Mouse (Mus musculus): ENCODE measurements around the gene Tlr8. TPM values are rescaled to one million over a fixed set of nuclear protein-coding genes. Genes with fewer than 3 reads are reported as not detected.

The Tlr8 gene
- polyA plus RNA-seq, 1 experiment from 2014 or later: 0.27 TPM

DNA sequence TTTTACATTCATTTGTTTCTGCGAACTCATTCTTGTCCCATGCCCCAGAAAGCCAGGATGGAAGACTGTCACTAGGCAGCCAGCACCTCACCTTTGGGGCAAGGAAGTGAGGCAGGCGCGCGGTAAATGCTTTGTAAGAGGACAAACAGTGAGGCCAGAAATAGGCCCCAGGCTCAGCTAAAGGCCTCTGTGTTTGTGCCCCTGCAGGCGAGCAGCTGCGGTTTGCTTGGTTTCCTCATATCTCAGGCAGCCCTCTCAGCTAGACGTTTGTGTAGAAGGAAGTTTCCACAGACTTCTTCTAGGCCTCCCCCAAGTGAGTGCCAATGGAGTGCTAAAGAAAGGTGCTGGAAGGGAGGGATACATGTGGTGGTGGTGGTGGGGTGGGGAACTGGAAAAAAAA, 37.0 kb downstream of the Tlr8 start:
- ATAC-seq (ENCODE audit: insufficient number of reproducible peaks, low FRiP score): no peak
- no peaks in the 10 kb centered on the region for H3K27me3 ChIP-seq (replicated peaks)
- H3K4me3 ChIP-seq: no peak overlapping the region
- no peak overlapping the region for H3K9ac ChIP-seq
- H3K4me2 ChIP-seq: no peak overlapping the region
- no peaks in the 10 kb centered on the region for H3K36me3 ChIP-seq
- H3K9me3 ChIP-seq (replicated peaks): no peaks in the 10 kb centered on the region
- H3K4me1 ChIP-seq (replicated peaks): no peaks in the 10 kb centered on the region
- 73% methylated on average over 7 of the region's 7 CpGs for WGBS
- no peak overlapping the region for H3K27ac ChIP-seq (ENCODE audit: poor library complexity, severe bottlenecking)

GRCm38 (mm10) chrX:167226570-167226969, 37.6 kb downstream of the Tlr8 start:
- no peak overlapping the region for H3K9ac ChIP-seq
- WGBS: 84% methylated on average over 5 of the region's 5 CpGs
- H3K27ac ChIP-seq (ENCODE audit: poor library complexity, severe bottlenecking): no peak overlapping the region

GRCm38 (mm10) chrX:167212707-167213106, 51.4 kb downstream of the Tlr8 start:
- Histone ChIP-seq H3K4me1 (replicated peaks) (peaks cover 15% of the 10 kb centered on the region; the same call in 1 of the 2 replicates), H3K9ac (no peak overlapping the region), H3K9me3 (replicated peaks) (no peaks in the 10 kb centered on the region), H3K27me3 (replicated peaks) (no peaks in the 10 kb centered on the region), H3K4me3 (no peak overlapping the region), H3K36me3 (no peaks in the 10 kb centered on the region), H3K27ac (ENCODE audit: poor library complexity, severe bottlenecking) (peak overlapping the region; percentile 60; the same call in 1 of the 2 replicates), H3K4me2 (peak overlapping the region; percentile 33; the same call in 1 of the 2 replicates)
- 23% methylated on average over 8 of the region's 8 CpGs for WGBS
- ATAC-seq (ENCODE audit: insufficient number of reproducible peaks, low FRiP score): peak; percentile 63; the same call in 1 of the 2 replicates

More at GRCm38 (mm10) chrX:167226570-167226969, 37.6 kb downstream of the Tlr8 start:
- no peak overlapping the region for H3K4me2 ChIP-seq
- no peaks in the 10 kb centered on the region for H3K9me3 ChIP-seq (replicated peaks)
- H3K27me3 ChIP-seq (replicated peaks): no peaks in the 10 kb centered on the region
- H3K4me1 ChIP-seq (replicated peaks): no peaks in the 10 kb centered on the region
- no peak for ATAC-seq (ENCODE audit: insufficient number of reproducible peaks, low FRiP score)
- H3K4me3 ChIP-seq: no peak overlapping the region
- H3K36me3 ChIP-seq: no peaks in the 10 kb centered on the region

GRCm38 (mm10) chrX:167211871-167212555, 52.1 kb downstream of the Tlr8 start:
- 48% methylated on average over 9 of the region's 9 CpGs for WGBS
- H3K4me2 ChIP-seq: no peak overlapping the region

DNA sequence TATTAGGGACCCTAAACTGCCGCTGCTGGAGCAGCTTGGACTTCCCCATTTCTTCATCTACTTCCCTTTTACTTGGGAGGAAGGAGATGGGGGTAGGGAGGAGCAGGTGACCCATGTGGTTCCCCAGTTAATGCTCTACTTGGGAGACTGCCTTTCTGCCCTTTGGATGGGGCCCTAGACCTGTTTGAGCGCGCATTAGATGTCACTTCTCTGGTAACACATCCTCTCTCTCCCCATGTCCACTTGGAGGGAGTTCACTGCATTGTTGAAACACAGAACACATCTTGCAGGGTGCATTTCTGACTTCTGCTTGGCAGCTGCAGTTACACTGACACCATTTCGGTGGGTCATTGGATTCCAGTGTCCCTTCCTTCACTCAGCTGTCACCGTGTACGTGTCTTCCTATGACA, 53.8 kb downstream of the Tlr8 start:
- Histone ChIP-seq H3K9ac (no peak overlapping the region), H3K4me1 (replicated peaks) (peaks cover 19% of the 10 kb centered on the region), H3K36me3 (peaks cover 6% of the 10 kb centered on the region; the same call in 1 of the 2 replicates), H3K27me3 (replicated peaks) (no peaks in the 10 kb centered on the region), H3K4me2 (peak overlapping the region; percentile 71), H3K4me3 (0 out of 2 replicates have a peak overlapping the region, but pooled peaks have one; percentile 12), H3K9me3 (replicated peaks) (no peaks in the 10 kb centered on the region), H3K27ac (ENCODE audit: poor library complexity, severe bottlenecking) (peak overlapping the region; percentile 54)
- ATAC-seq (ENCODE audit: insufficient number of reproducible peaks, low FRiP score): no peak
- 35% methylated on average over 6 of the region's 6 CpGs for WGBS

More at GRCm38 (mm10) chrX:167211871-167212555, 52.1 kb downstream of the Tlr8 start:
- Histone ChIP-seq H3K27ac (ENCODE audit: poor library complexity, severe bottlenecking) (peak overlapping the region; percentile 60; the same call in 1 of the 2 replicates), H3K36me3 (0 out of 2 replicates have a peak, but pooled peaks cover 3% of the 10 kb centered on the region), H3K9me3 (replicated peaks) (no peaks in the 10 kb centered on the region), H3K9ac (0 out of 2 replicates have a peak overlapping the region, but pooled peaks have one; percentile 34), H3K4me3 (no peak overlapping the region), H3K4me1 (replicated peaks) (peaks cover 15% of the 10 kb centered on the region; the same call in 1 of the 2 replicates), H3K27me3 (replicated peaks) (no peaks in the 10 kb centered on the region)
- ATAC-seq (ENCODE audit: insufficient number of reproducible peaks, low FRiP score): no peak

- Histone ChIP-seq H3K4me2 (peak overlapping the region; percentile 71), H3K9me3 (replicated peaks) (no peaks in the 10 kb centered on the region), H3K36me3 (peaks cover 6% of the 10 kb centered on the region; the same call in 1 of the 2 replicates), H3K9ac (peak overlapping the region; percentile 68; the same call in 1 of the 2 replicates), H3K4me3 (peak overlapping the region; percentile 77), H3K27ac (ENCODE audit: poor library complexity, severe bottlenecking) (peak overlapping the region; percentile 95; the same call in 1 of the 2 replicates), H3K27me3 (replicated peaks) (no peaks in the 10 kb centered on the region), H3K4me1 (replicated peaks) (peaks cover 19% of the 10 kb centered on the region)
- 59% methylated on average over 8 of the region's 8 CpGs for WGBS
- no peak for ATAC-seq (ENCODE audit: insufficient number of reproducible peaks, low FRiP score)
Measured at GRCm38 (mm10) chrX:167209828-167210227, 54.3 kb downstream of the Tlr8 start.

- ATAC-seq (ENCODE audit: insufficient number of reproducible peaks, low FRiP score): peak; percentile 83
- H3K9ac ChIP-seq: peak within 1 kb of the TSS; percentile 93
- H3K27me3 ChIP-seq (replicated peaks): no peaks in the 10 kb centered on the region
- peaks cover 6% of the 10 kb centered on the region; the same call in 1 of the 2 replicates for H3K36me3 ChIP-seq
- 12% methylated on average over 39 of the region's 39 CpGs for WGBS
- H3K4me1 ChIP-seq (replicated peaks): peaks cover 19% of the 10 kb centered on the region
- H3K27ac ChIP-seq (ENCODE audit: poor library complexity, severe bottlenecking): peak within 1 kb of the TSS; percentile 95
- no peaks in the 10 kb centered on the region for H3K9me3 ChIP-seq (replicated peaks)
- H3K4me2 ChIP-seq: peak within 1 kb of the TSS; percentile 71
- H3K4me3 ChIP-seq: peak within 1 kb of the TSS; percentile 77
Measured at GRCm38 (mm10) chrX:167208978-167209754, 55.0 kb downstream of the Tlr8 start, which contains the start of gene Tmsb4x. TSS of gene Tmsb4x (minus strand) at chrX:167209315.

- H3K9me3 ChIP-seq (replicated peaks): no peaks in the 10 kb centered on the region
- no peaks in the 10 kb centered on the region for H3K27me3 ChIP-seq (replicated peaks)
- peaks cover 6% of the 10 kb centered on the region; the same call in 1 of the 2 replicates for H3K36me3 ChIP-seq
- H3K4me2 ChIP-seq: peak overlapping the region; percentile 16
- WGBS: 18% methylated on average over 16 of the region's 16 CpGs
- H3K9ac ChIP-seq: peak overlapping the region; percentile 93
- H3K4me1 ChIP-seq (replicated peaks): peaks cover 19% of the 10 kb centered on the region
- ATAC-seq (ENCODE audit: insufficient number of reproducible peaks, low FRiP score): no peak
- peak overlapping the region; percentile 95 for H3K27ac ChIP-seq (ENCODE audit: poor library complexity, severe bottlenecking)
- H3K4me3 ChIP-seq: peak overlapping the region; percentile 77
Measured at GRCm38 (mm10) chrX:167208506-167208820, 55.7 kb downstream of the Tlr8 start.

DNA sequence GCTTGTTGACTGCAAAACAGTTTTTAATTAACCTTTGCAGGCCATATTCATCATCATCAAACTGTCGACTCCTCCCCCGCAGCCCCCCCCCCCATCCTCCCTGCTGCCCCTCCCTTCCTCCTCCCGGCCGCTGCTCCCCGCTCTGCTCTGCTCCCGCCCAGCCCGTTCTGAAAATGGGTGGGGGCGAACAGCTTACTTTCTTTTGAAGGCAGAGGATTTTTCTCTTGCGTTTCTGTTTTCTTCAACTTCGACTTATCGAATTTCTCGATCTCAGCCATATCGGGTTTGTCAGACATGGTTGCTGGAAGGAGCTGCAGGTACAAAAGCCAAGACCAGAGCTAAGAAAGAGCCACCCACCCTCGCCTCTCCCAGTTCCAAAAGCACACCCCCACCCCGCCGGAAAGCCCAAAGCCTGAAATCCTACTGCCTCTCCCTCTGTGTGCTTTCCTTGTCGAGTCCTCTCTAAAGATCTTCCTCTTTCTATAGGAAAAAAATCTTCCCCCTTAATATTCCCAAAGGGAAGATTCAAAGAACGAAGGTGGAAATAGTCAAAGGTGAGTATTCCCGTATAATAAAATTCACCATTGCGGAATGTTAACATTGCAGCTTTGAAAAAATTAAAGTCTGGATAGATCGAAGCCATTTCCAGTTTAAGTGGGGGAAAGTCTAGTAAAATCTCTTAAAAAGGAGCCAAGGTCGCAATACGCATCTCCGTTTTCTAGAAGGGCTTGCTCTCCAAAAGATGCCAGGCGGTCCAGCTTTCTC, 56.2 kb downstream of the Tlr8 start:
- Histone ChIP-seq H3K9ac (peak overlapping the region; percentile 93), H3K27me3 (replicated peaks) (no peaks in the 10 kb centered on the region), H3K4me2 (peak overlapping the region; percentile 65), H3K4me3 (peak overlapping the region; percentile 77), H3K9me3 (replicated peaks) (no peaks in the 10 kb centered on the region), H3K36me3 (peaks cover 6% of the 10 kb centered on the region; the same call in 1 of the 2 replicates), H3K27ac (ENCODE audit: poor library complexity, severe bottlenecking) (peak overlapping the region; percentile 95), H3K4me1 (replicated peaks) (peaks cover 19% of the 10 kb centered on the region)
- no peak for ATAC-seq (ENCODE audit: insufficient number of reproducible peaks, low FRiP score)
- 20% methylated on average over 24 of the region's 25 CpGs for WGBS

DNA sequence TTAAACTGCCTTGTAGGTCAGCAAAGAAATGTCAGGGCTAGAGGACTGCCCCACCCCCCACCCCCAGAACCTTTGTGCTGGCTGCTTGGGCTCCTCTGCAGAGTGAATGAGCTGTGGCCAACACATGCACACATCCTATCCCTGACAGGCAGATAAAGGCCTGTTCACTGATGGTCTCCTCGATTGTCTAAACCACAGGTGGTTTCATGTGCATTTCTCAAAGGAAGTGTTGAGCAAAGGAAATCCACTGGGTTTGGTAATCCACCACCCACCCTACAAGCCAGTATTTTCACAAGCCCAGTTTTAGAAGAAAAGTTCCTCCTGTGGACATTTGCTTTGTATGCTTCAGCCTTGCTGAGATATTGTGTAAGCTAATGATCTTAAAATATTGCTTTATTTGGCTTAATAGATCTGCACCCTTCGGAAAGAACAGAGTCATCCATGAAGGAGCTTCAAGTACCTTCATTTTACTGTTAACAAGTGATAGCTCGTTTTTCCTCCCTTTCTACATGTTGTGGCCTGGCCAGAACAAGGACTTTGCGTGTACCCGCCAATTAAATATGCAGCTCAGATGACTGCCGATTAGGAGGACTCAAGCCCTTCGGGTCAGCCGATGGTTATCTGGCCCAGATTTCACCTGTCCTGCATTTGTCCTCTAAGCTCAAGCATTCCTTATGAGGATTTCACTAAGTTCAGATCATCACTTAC, 58.2 kb downstream of the Tlr8 start:
- Histone ChIP-seq H3K4me2 (no peak overlapping the region), H3K36me3 (peaks cover 6% of the 10 kb centered on the region; the same call in 1 of the 2 replicates), H3K27ac (ENCODE audit: poor library complexity, severe bottlenecking) (no peak overlapping the region), H3K27me3 (replicated peaks) (no peaks in the 10 kb centered on the region), H3K9me3 (replicated peaks) (no peaks in the 10 kb centered on the region), H3K4me3 (no peak overlapping the region), H3K9ac (no peak overlapping the region), H3K4me1 (replicated peaks) (peaks cover 14% of the 10 kb centered on the region)
- peak; percentile 27; the same call in 1 of the 2 replicates for ATAC-seq (ENCODE audit: insufficient number of reproducible peaks, low FRiP score)
- 52% methylated on average over 8 of the region's 8 CpGs for WGBS
